Mouse (Mus musculus) induced T-regulatory cell, adult 2 months (primary cell): ENCODE results near the gene Stk40.
A peak's percentile ranks its signal among the peaks of the same experiment; 100 is the strongest.
"Not testable (repeated sequence)": the region's sequence is repeated elsewhere in the genome, so short reads cannot be mapped to it uniquely, and the experiment has no call there.

Experiments used
- DNase-seq: peaks from one replicate; pipeline ENCODE4 v3.0.0-alpha.2; 2012; ENCODE audit warnings: low read depth

Gene Stk40

DNA sequence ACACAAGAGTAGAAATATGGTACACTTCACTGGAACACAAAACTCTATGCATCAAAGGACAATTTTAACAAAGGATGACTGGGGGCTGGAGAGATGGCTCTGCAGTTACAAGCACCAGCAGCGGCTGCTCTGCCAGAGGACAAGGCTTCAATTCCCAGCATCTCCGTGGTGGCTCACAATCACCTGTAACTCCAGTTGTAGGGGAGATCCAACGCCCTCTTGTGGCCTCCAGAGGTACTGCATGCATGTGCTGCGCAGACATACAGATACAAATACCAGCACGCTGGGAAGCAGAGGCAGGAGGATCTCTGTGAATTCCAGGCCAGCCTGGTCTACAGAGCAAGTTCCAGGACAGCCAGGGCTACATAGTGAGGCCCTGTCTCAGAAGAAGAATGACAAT is 52.9 kb downstream of the Stk40 start:
- DNase-seq: peak; percentile 79

DNA sequence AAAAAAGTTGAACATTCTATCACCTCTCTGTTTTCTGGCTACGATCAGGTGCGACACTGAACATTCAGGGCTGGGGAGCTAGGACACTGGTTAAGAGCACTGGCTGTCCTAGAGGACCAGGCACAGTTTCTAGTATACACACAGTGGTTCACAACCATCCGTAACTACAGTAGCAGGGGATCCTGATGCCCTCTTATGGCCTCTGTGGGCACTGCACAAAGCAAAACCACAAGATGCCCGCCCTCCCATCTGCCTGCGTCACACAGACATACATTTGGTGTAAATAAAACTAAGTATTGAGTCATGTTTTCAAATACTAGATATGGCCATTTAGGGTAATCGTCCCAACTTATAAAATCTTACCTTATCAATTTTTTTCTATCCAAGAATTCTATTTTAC is 53.8 kb downstream of the Stk40 start:
- DNase-seq: peak; percentile 77

DNA sequence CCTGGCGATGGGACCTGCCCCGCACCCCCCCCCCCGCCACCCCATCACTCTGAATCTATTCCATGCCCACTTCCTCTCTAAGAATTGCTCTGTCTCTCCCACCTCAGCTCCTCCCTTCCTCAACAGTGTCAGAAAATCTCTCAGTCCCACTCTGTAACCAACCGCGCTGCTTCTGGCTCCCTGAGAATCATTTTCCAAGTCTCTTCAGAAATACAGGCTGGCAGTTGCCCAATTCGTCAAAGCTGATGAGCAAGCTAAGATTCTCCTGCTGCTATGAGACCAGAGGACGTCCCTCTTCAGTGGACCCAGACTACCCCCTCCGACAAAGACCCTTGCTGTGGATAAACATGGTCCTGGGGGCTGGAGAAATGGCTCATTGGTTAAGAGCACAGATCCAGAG is 55.7 kb downstream of the Stk40 start:
- no peak for DNase-seq

DNA sequence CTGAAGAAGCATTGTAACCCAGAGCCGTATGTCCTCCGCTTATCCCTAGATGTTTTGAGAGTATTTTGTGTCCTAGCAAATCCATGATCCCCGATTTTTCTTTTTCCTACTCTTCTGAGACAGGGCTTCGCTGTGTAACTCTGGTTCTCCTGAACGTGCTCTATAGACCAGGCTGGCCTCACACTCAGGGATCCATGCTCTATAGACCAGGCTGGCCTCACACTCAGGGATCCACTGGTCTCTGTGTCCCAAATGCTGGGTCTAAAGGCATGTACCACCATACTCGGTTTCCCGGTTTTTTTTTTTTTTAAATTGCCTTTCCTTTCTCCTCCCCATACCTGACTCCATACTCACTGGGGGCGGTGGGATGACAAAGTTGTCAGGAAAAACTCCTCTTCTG is 57.2 kb downstream of the Stk40 start:
- no peak for DNase-seq

DNA sequence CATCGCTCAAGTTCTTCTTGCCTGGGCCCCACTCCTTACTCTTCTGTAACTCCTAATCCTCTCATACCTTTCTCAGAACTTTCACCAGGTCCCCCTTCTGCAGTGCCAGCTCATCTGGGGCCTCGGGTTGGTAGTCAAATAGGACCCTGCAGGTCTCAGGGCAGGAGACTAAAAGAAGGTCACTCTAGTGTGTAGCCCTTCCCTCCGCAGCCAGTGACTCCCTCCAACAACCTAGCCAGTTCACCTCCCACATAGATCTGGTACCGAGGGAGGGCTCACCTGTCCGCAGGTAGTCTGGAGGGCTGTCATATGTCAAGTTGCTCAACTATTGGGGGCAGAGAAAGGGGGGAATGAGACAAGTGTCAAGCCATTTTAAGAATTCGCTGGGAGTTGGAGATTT is 57.7 kb downstream of the Stk40 start:
- DNase-seq: no peak

DNA sequence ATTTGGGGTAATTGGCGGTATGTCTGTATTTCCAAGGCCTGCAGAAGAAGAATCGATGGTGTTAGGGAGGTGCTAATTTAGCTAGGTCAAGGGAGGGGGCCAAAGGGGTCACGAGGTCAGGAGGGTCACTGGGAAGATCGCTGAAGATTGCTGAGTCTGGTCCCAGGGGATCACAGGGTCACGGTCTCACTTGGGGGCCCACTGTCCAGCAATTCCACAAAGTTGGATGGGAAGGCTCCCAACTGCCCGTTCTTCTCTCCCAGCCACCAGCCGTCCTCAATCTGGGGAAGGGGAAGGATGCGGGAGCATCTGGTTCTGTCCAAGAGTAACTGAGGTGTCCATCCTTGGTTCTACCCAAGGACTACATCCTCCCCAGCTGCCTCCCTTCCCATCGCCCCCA is 58.2 kb downstream of the Stk40 start:
- no peak for DNase-seq

DNA sequence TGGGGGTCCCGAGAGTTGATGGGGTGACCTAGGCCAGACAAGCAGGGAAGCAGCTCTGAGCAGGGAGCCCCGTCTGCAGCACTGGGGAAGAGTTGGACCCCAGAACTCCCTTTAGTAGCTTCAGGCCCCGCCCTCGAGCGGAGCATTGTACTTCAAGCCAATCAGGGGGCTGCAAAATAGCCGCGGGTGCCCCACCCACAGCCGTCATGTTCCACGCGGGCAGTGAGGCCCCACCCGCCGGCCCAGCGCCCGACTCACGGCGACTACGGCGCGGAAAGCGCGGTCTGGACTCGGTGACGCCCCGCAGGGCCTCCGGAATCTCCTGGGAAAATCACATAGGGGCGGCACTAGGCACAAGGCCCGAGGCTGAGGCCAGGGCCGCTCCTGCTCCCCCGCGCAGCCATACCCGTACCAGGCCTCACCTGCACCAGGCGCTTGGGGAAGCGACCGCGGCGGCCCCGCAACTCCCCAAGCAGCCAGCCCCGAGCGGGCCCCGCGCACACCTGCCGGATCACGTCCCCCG is 58.8 kb downstream of the Stk40 start:
- DNase-seq: peak; percentile 90

DNA sequence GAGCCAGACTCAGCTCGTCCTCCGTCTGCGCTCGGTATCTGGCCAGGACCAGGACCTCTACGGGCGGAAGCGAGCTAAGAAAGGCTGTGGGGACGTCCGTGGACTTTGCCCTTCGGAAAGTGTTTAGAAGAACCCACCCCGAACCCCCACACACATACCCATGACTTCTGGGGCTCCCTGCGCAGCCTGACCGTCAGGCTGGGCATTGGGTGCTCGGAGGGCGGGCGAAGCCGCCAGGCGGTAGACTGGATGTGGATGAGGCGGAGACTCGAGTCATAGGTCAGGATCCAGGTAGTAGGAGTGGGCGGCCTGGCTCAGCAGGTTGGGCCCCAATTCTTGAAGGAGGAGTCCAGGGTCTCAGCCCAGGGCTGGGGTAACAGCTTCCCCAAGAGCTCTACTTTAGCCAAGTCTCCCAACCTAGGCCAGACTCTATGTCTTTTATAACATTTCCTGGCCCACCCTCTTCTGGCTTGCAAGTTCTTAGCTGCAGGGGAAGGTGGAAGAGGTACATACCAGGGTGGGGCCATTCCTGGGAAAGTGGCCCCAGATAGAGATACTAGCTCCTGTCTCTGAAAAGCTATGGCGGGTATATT is 59.4 kb downstream of the Stk40 start, which contains the start of gene Sh3d21:
Gene Sh3d21 (minus strand): TSS at position 425 of the 593 bp plus-strand sequence.
- DNase-seq: no peak

DNA sequence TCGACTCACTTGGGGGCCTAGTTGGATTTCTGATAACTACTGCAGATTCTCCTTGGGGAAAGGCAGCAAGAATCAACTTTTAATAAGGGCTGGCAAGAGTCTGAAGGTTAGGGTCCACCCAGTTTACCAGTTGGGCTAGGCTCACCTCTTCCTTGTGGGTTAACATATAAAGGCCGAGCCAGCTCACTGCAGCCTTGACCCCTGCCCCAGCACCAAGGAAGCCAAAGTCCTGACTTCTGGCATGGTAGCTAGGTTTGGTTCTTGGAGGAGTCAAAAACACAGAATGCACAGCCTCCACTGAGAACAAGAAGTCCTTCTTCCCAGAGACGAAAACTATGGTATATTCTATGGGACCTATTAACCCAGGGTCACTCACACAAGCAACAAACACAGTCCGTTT is 59.9 kb downstream of the Stk40 start:
- no peak for DNase-seq

DNA sequence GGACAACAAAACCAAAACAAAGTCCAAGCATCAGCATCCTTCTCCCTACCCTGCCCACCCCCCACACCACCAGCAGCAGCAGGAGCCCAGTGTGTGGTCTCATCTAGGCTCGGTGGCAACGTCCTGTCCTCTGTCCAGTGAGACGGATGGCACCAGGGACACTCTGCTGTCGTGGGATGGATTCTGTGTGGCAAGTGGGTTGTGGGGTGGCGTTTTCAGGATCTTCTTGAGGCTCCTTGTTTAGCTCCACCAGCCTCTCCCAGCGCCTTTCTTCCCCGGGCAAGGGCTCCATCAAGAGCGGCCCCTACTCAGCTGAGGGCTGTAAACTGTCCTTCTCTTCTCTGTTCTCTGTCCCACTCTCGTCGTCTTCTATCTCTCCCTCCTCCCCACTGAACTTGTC is 61.3 kb downstream of the Stk40 start:
- DNase-seq: not testable (repeated sequence)

DNA sequence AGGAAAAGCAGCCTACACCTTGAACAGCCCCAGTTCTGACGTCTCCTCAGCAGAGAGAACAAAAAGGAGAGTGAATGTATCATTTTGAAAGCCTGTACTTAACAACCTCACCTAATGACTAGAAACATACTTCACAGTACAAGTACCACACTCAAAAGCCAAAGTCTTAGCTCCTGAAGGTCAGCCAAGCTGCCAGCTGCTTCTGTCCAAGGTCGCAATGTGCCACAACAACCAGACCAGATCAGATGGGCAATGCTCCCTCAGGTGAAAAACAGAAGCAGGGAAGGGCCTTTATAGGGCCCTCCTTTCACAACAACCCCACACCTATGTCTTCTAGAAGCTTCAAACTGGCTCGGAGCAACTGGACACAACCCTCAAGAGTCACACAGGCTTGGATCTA is 62.3 kb downstream of the Stk40 start:
- DNase-seq: no peak

DNA sequence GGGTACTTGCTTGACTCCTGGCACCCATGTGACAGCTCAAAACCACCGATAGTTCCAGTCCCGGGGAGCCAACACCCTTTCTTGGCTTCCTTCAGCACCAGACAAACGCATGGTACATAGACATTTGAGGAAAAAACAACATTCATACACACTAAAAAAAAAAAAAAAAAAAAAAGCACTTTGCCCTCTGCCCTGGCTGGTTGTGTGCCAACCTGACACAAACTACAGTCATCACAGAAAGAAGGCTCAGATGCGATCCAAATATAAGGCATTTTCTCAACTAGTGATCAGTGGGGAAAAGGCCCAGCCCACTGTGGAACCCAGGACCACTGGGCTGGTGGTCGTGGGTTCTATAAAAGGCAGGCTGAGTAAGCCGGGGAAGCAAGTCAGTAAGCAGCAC is 65.1 kb downstream of the Stk40 start:
- DNase-seq: no peak

DNA sequence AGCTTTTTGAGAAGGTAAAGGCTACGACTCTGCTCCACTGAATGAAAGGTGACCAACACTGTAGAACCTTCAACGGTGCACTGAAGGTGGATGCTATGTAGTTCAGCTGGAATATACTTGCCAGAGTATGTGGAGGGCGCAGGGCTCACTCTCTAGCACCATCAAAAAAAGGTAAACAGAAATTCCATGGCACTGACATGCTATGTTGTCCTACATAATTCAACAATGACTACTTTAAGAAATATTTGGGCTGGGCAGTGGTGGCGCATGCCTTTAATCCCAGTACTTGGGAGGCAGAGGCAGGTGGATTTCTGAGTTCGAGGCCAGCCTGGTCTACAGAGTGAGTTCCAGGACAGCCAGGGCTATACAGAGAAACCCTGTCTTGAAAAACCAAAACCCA is 67.0 kb downstream of the Stk40 start:
- not testable (repeated sequence) for DNase-seq

DNA sequence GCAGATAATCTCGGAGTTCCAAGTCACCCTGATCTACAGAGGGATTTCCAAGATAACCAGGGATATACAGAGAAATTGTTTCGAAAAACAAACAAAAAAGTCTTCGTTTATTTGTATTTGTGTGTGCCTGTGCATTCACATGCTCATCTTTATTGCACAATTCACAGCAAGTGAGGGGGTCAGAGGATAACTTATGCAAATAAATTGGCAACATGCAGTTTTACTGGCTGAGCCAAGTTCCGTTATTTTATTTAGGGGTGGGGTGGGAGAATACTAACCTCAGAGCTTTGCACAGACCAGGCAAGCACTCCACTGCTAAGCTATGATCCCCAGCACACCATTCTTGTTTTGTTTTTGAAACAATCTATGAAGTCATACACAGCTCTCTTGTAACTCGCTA is 70.0 kb downstream of the Stk40 start:
- DNase-seq: no peak

DNA sequence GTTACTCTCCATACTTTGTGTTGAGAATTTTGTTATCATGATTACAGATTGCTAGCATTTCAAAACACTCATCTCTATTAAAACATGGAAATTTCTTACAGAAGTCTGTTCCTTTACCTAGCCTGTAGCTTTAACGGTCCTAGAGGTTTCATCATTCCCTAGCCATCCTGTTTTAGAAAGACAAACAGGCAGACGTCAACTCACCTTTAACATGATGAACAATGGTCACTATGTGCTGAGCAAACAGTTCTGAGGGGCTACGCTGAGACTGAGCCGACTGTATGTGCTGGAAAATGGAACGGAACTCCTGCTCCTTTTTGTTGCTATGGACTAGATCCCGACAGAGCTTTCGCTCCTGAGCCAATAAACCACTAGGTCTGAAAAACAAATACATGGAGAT is 72.2 kb downstream of the Stk40 start:
- DNase-seq: not testable (repeated sequence)

DNA sequence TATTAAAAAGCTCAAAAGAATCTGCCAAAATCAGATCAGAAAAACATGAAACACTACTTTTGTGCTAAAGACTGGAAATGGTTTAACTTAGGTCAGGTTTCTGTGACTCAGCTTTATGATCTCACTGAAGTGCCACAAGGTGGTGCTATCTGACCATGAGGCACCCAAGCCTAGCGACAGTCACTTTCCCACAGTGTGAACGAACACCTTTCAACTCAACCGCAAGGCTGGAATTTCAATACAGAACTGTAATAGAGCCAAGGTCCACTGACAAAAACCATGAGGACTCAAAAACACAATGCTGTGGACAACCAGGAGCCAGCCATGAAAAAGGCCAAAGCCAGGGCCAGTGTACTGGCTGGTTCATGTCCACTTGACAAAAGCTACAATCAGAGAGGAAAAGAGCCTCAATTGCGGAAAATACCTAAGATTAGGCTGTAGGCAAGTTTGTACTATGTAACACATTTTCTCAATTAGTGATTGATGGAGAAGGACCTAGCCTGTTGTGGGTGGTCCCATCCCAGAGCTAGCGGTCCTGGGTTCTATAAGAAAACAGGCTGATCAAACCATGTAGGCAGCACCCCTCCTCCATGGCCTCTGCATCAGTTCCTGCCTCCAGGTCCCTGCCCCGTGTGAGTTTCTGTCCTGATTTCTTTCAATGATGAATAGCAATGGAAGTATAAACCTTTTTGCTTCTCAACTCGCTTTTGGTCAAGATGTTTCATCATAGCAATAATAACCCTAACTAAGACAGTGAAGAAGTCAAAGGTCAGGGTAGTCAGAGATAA is 77.6 kb downstream of the Stk40 start:
- peak; percentile 83 for DNase-seq

DNA sequence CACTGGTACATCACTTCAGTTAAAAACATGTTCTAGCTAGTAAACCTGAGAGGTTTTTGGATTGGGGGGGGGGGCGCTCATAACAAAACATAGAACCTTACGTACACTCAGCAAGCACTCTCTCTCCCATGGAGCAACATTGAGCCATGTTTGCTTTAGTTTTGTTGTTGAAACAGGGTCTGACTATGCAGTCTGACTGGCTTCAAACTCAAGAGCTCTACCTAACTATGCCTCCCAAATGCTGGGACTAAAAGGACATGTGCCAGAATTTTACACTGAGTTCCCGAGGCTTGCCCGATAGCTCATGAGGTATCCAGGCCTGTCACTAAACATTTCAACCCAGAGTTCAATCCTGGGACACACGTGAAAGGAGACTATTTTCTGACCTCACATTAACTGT is 79.3 kb downstream of the Stk40 start:
- no peak for DNase-seq

DNA sequence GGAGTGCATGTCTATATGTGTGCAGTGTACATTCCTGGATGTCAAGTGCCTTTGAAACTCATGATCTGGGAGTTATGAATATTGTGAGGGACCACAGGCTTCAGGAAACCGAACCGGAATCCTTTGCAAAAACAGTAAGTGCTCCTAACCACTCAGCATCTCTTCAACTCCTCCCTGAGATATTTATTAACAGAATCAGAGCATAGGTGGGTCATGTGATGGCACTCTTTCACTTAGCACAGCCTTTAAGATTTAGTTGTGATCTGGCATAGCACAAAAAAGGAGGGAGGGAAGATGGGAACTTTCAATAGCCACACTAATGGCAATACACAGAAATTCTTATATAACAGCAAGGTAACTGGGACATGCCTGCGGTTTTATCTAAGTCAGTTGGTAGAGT is 83.3 kb downstream of the Stk40 start:
- DNase-seq: no peak
